In genomic region chr19:57658111-57659091, GRCm38 (mm10) we compare ENCODE assay signal across 11 mouse cellular contexts. TPM values are rescaled to one million over a fixed set of nuclear protein-coding genes. Genes with fewer than 3 reads are reported as not detected.
DNase-seq lines count a peak whose midpoint lies in the region; ATAC-seq and TF ChIP-seq lines count a peak whose summit lies in the region.
"Had no signal": no experiment of that assay in that cellular context is flagged by ENCODE, and none has a peak within 500 bp of the region (broad histone marks: within the 10 kb centered on the region; RNA-seq: fewer than 3 reads in every experiment).

No protein-coding gene starts in this region.

- H3K4me2 ChIP-seq in lung, embryonic 14.5 days: no peak overlapping the region

- TF ChIP-seq CTCF in lung, embryonic 14.5 days (IDR thresholded peaks at IDR 0.05; ENCODE audit: low read depth): no peak
- no peak for TF ChIP-seq CTCF in MEL (IDR thresholded peaks at IDR 0.05 in 2 of 3, conservative IDR thresholded peaks at IDR 0.05 in 1 of 3; ENCODE audit: control insufficient read depth in 1 of 3, insufficient read depth in 1 of 3, low read depth in 2 of 3, low read length in 3 of 3, poor library complexity in 1 of 3, severe bottlenecking in 1 of 3)

- H3K4me3 ChIP-seq in lung, embryonic 14.5 days (ENCODE audit: low read depth, low read length): no peak overlapping the region
- H3K4me3 ChIP-seq in MEL (ENCODE audit: control insufficient read depth in 1 of 2, insufficient read depth in 1 of 2, low read depth in 2 of 2, low read length in 2 of 2): no peak overlapping the region

- no peak for ATAC-seq in lung, embryonic 14.5 days (ENCODE audit: insufficient read depth)
- ATAC-seq in megakaryocyte, adult 5-6 weeks (ENCODE audit: poor library complexity, severe bottlenecking): peak; percentile 30; the same call in 1 of the 2 replicates
- no peak for ATAC-seq in inflammation-experienced regulatory T-cells, adult 6 months

- TF ChIP-seq POLR2A in MEL (IDR thresholded peaks at IDR 0.05; ENCODE audit: control insufficient read depth in 1 of 2, insufficient read depth in 1 of 2, low read depth in 1 of 2, low read length in 2 of 2, poor library complexity in 1 of 2): no peak

- WGBS in lung, embryonic 14.5 days: 71% methylated on average over 8 of the region's 8 CpGs

- DNase-seq in lung, embryonic 14.5 days: peak; percentile 56
- no peak for DNase-seq in lung, adult 18-20 months
- DNase-seq in MEL (ENCODE audit: low read depth, low spot score): peak; percentile 71
- DNase-seq in induced T-regulatory cell, adult 2 months (ENCODE audit: low read depth): peak; percentile 28
- no peak for DNase-seq in c-Kit-positive CD71-positive TER-119-positive erythroid progenitor cells, embryonic 14.5 days (ENCODE audit: low spot score)
- no peak for DNase-seq in layer of hippocampus, adult 18-20 months (ENCODE audit: low spot score in 2 of 2)
- DNase-seq: cerebellum, postnatal 10 days; left cerebral cortex, postnatal 4 days; midbrain, embryonic 14.5 days had no signal

- H3K4me1 ChIP-seq in lung, embryonic 14.5 days (ENCODE audit: insufficient read depth): no peaks in the 10 kb centered on the region
- H3K4me1 ChIP-seq in MEL (ENCODE audit: control insufficient read depth in 1 of 2, insufficient read depth in 2 of 2, low read length in 2 of 2): peaks cover 2 to 6% of the 10 kb centered on the region in 2 experiments

- peak overlapping the region; percentile 16; the same call in 1 of the 2 replicates for H3K27ac ChIP-seq in lung, embryonic 14.5 days (ENCODE audit: low read depth)
- H3K27ac ChIP-seq in MEL (ENCODE audit: control insufficient read depth, low read depth, low read length): peak overlapping the region; percentile 80

- TF ChIP-seq RAD21 in MEL (IDR thresholded peaks at IDR 0.05; ENCODE audit: low read depth, low read length): no peak

- H3K9ac ChIP-seq in lung, embryonic 14.5 days: no peak overlapping the region; the same call in 1 of the 2 replicates
- no peak overlapping the region for H3K9ac ChIP-seq in MEL (ENCODE audit: control insufficient read depth, low read depth, low read length, poor library complexity, severe bottlenecking)

- peaks cover 25% of the 10 kb centered on the region for H3K36me3 ChIP-seq in lung, embryonic 14.5 days (ENCODE audit: insufficient read depth)
- peaks cover 2 to 4% of the 10 kb centered on the region in 2 experiments; a peak in 3 of 4 replicates for H3K36me3 ChIP-seq in MEL (ENCODE audit: control insufficient read depth in 1 of 2, insufficient read depth in 2 of 2, low read length in 2 of 2)

- no peaks in the 10 kb centered on the region for H3K9me3 ChIP-seq in lung, embryonic 14.5 days (ENCODE audit: low read depth, low read length)
- no peaks in the 10 kb centered on the region for H3K9me3 ChIP-seq in MEL (replicated peaks; ENCODE audit: insufficient read depth, low read length)

- H3K79me2 ChIP-seq in MEL (ENCODE audit: control insufficient read depth, insufficient read depth, low read length, poor library complexity): no peaks in the 10 kb centered on the region

- H3K27me3 ChIP-seq in lung, embryonic 14.5 days (ENCODE audit: insufficient read depth, low read length): no peaks in the 10 kb centered on the region
- no peaks in the 10 kb centered on the region for H3K27me3 ChIP-seq in MEL (ENCODE audit: control insufficient read depth in 1 of 2, insufficient read depth in 2 of 2, low read length in 2 of 2)

- TF ChIP-seq EP300 in MEL (IDR thresholded peaks at IDR 0.05; ENCODE audit: low read depth in 1 of 2, low read length in 2 of 2): peak; percentile 61 to 87; a peak in 3 of 4 replicates

TF ChIP-seq in MEL, 35 proteins besides CTCF, POLR2A, EP300 and RAD21:
- TF ChIP-seq HCFC1 (IDR thresholded peaks at IDR 0.05; ENCODE audit: low read depth, low read length): no peak
- TF ChIP-seq USF1 (IDR thresholded peaks at IDR 0.05; ENCODE audit: low read depth, low read length): no peak
- TF ChIP-seq POLR2AphosphoS5 (IDR thresholded peaks at IDR 0.05; ENCODE audit: borderline replicate concordance, low read depth, low read length): no peak
- peak; percentile 43 for TF ChIP-seq GATA1 (IDR thresholded peaks at IDR 0.05; ENCODE audit: low read depth, low read length)
- no peak for TF ChIP-seq MXI1 (IDR thresholded peaks at IDR 0.05; ENCODE audit: low read depth, low read length)
- 0 out of 2 replicates have a peak, but pooled peaks have one; percentile 12 for TF ChIP-seq MAX (IDR thresholded peaks at IDR 0.05; ENCODE audit: low read length)
- TF ChIP-seq ZC3H11A (IDR thresholded peaks at IDR 0.05; ENCODE audit: low read depth, low read length): no peak
- no peak for TF ChIP-seq USF2 (IDR thresholded peaks at IDR 0.05; ENCODE audit: borderline replicate concordance in 1 of 2, insufficient read depth in 1 of 2, low read depth in 1 of 2, low read length in 2 of 2)
- TF ChIP-seq SIN3A (IDR thresholded peaks at IDR 0.05; ENCODE audit: low read length): peak; percentile 24; the same call in 1 of the 2 replicates
- no peak for TF ChIP-seq ETS1 (IDR thresholded peaks at IDR 0.05; ENCODE audit: low read depth, low read length)
- TF ChIP-seq NRF1 (IDR thresholded peaks at IDR 0.05; ENCODE audit: insufficient read depth, low read depth, low read length, poor library complexity, severe bottlenecking): no peak
- TF ChIP-seq JUND (IDR thresholded peaks at IDR 0.05; ENCODE audit: low read depth, low read length): no peak
- TF ChIP-seq ZMIZ1 (IDR thresholded peaks at IDR 0.05; ENCODE audit: low read depth, low read length): peak; percentile 85
- no peak; the same call in 1 of the 2 replicates for TF ChIP-seq RCOR1 (IDR thresholded peaks at IDR 0.05; ENCODE audit: low read depth, low read length)

RNA-seq across cellular contexts. Expression of gene Atrnl1, which starts 47.6 kb away (rescaled TPM):
- 7.1 and 7.7 TPM in 2 replicates for polyA plus RNA-seq in lung, embryonic 14.5 days (2014; fragmentation: Nextera tagmentation; extraction: Ambion mirVana)
- 8.2 and 9.3 TPM in 2 replicates for total RNA-seq in MEL (2012; rRNA removed)
- polyA plus RNA-seq in MEL (2012; ENCODE audit: insufficient read depth in 1 of 2, insufficient read length in 2 of 2, low read depth in 1 of 2, low replicate concordance in 2 of 2, missing spikeins in 1 of 2): 1 to 10 TPM in 1 of 2 experiments, not detected in 1; 6.4 TPM
- total RNA-seq in megakaryocyte, adult 5-6 weeks (2015): 29.6 and 30.8 TPM in 2 replicates
- total RNA-seq in megakaryocyte, adult 5-6 weeks (2017): 39.2 and 47.4 TPM in 2 replicates
- total RNA-seq in layer of hippocampus, adult 18-20 months (2021): 10 to 100 TPM; 64.3 to 71.3 TPM
- under 1 TPM; 0.12 to 0.28 (median 0.16) TPM for polyA plus RNA-seq in inflammation-experienced regulatory T-cells, adult 6 months (2017; shearing (Covaris generic))

Comparison
In these comparisons a context has a peak if more than half of its experiments do, and no peak if none do; other contexts are left out.
1. DNase-seq: peak in lung, embryonic 14.5 days (single experiment), MEL (single experiment) and induced T-regulatory cell, adult 2 months (single experiment); none in lung, adult 18-20 months (0 of 2), c-Kit-positive CD71-positive TER-119-positive erythroid progenitor cells, embryonic 14.5 days (single experiment) and layer of hippocampus, adult 18-20 months (0 of 2).